Mouse (Mus musculus) ES-E14 (cell line): ENCODE results near the gene Mnat1.

ENCODE experiments used
- MAFK ChIP-seq: IDR thresholded peaks from 2 replicates; pipeline ENCODE4 v1.6.1; 2014; ENCODE audit warnings: mild to moderate bottlenecking, low read depth, low read length, inconsistent platforms; ENCODE audit not compliant: insufficient read depth
- ZC3H11A ChIP-seq: IDR thresholded peaks from 2 replicates; pipeline ENCODE4 v1.6.1; 2012; ENCODE audit warnings: low read depth, mild to moderate bottlenecking, inconsistent platforms, low read length, borderline replicate concordance
- ZNF384 ChIP-seq: IDR thresholded peaks from 2 replicates; pipeline ENCODE4 v1.6.1; 2012; ENCODE audit warnings: low read depth, low read length, inconsistent platforms

GRCm38 (mm10) chr12:73197363-73197762, 73.8 kb downstream of the Mnat1 start:
- no peak for TF ChIP-seq ZC3H11A
- no peak for TF ChIP-seq ZNF384
- TF ChIP-seq MAFK: no peak
